In genomic region chr9:88858566-88859492, GRCm38 (mm10) we compare ENCODE assay signal across 8 mouse cellular contexts. TPM values are rescaled to one million over a fixed set of nuclear protein-coding genes. Genes with fewer than 3 reads are reported as not detected.
DNase-seq lines count a peak whose midpoint lies in the region; ATAC-seq and TF ChIP-seq lines count a peak whose summit lies in the region.
"Not testable (repeated sequence)": the region's sequence is repeated elsewhere in the genome, so short reads cannot be mapped to it uniquely, and the experiment has no call there.

No protein-coding gene starts in this region.

- peak; percentile 99 for ATAC-seq in kidney, embryonic 14.5 days (ENCODE audit: low FRiP score, low TSS enrichment)
- ATAC-seq in limb, embryonic 14.5 days (ENCODE audit: low FRiP score, low read depth): peak; percentile 98
- ATAC-seq in midbrain, embryonic 16.5 days: peak; percentile 99

- peak overlapping the region; percentile 58; the same call in 1 of the 2 replicates for H3K27ac ChIP-seq in embryonic fibroblast, embryonic 13.5 days (ENCODE audit: insufficient read depth, low read length)
- H3K27ac ChIP-seq in heart, embryonic 10.5 days: peak overlapping the region; percentile 76
- H3K27ac ChIP-seq in kidney, embryonic 14.5 days (ENCODE audit: low read depth, low read length); limb, embryonic 14.5 days (replicated peaks; ENCODE audit: low read depth, low read length); midbrain, embryonic 16.5 days (ENCODE audit: low read length); spleen, adult 2 months (ENCODE audit: insufficient read depth, low read length): not testable (repeated sequence)

- peak overlapping the region; percentile 45; the same call in 1 of the 2 replicates for H3K9ac ChIP-seq in kidney, embryonic 14.5 days (ENCODE audit: low read depth, low read length)
- peak overlapping the region; percentile 50; the same call in 1 of the 2 replicates for H3K9ac ChIP-seq in limb, embryonic 14.5 days (ENCODE audit: low read depth, low read length, severe bottlenecking)
- peak overlapping the region; percentile 55 for H3K9ac ChIP-seq in midbrain, embryonic 16.5 days (ENCODE audit: low read depth, low read length)

- not testable (repeated sequence) for H3K4me1 ChIP-seq in embryonic fibroblast, embryonic 13.5 days (ENCODE audit: control insufficient read depth, insufficient read depth, low read length); heart, embryonic 10.5 days; kidney, embryonic 14.5 days (ENCODE audit: control insufficient read depth, insufficient read depth, low read length); limb, embryonic 14.5 days (ENCODE audit: control insufficient read depth, insufficient read depth, low read length); midbrain, embryonic 16.5 days (ENCODE audit: control insufficient read depth, insufficient read depth, low read length); spleen, adult 2 months (ENCODE audit: control insufficient read depth, insufficient read depth, insufficient read length)

- H3K4me3 ChIP-seq in C2C12 (ENCODE audit: insufficient read depth, poor library complexity, severe bottlenecking): peak overlapping the region; percentile 34
- peak overlapping the region; percentile 59 for H3K4me3 ChIP-seq in embryonic fibroblast, embryonic 13.5 days (ENCODE audit: insufficient read depth, low read length)
- peak overlapping the region; percentile 50 for H3K4me3 ChIP-seq in heart, embryonic 10.5 days
- peak overlapping the region; percentile 37 for H3K4me3 ChIP-seq in kidney, embryonic 14.5 days (ENCODE audit: low read length)
- peak overlapping the region; percentile 38 for H3K4me3 ChIP-seq in limb, embryonic 14.5 days (replicated peaks; ENCODE audit: low read length)
- H3K4me3 ChIP-seq in midbrain, embryonic 16.5 days (ENCODE audit: low read depth, low read length): peak overlapping the region; percentile 47
- peak overlapping the region; percentile 57 for H3K4me3 ChIP-seq in spleen, adult 2 months (ENCODE audit: extremely low read depth, insufficient read depth, insufficient read length)

- peak; percentile 87 for DNase-seq in brain, adult 2 months (ENCODE audit: low read depth, low spot score)
- DNase-seq in heart, embryonic 10.5 days (ENCODE audit: low spot score): peak; percentile 92
- peak; percentile 87 for DNase-seq in limb, embryonic 14.5 days (ENCODE audit: low spot score)
- peak; percentile 8 to 30 for DNase-seq in spleen, adult 2 months (ENCODE audit: low read depth in 1 of 2, low spot score in 2 of 2)

- H3K27me3 ChIP-seq in C2C12 (ENCODE audit: control insufficient read depth, insufficient read depth, insufficient read length); heart, embryonic 10.5 days (ENCODE audit: insufficient read depth, poor library complexity, severe bottlenecking); kidney, embryonic 14.5 days (ENCODE audit: control insufficient read depth, insufficient read depth, low read length); limb, embryonic 14.5 days (ENCODE audit: control insufficient read depth, insufficient read depth, low read length); midbrain, embryonic 16.5 days (ENCODE audit: control insufficient read depth, insufficient read depth, low read depth, low read length); spleen, adult 2 months (ENCODE audit: control insufficient read depth, insufficient read depth, low read length): not testable (repeated sequence)

- H3K9me3 ChIP-seq in heart, embryonic 10.5 days; kidney, embryonic 14.5 days (ENCODE audit: control insufficient read depth, low read length); limb, embryonic 14.5 days (ENCODE audit: control insufficient read depth, low read length); midbrain, embryonic 16.5 days (replicated peaks; ENCODE audit: control insufficient read depth, low read length, poor library complexity, severe bottlenecking): not testable (repeated sequence)

- H3K79me3 ChIP-seq in C2C12 (ENCODE audit: low read depth): not testable (repeated sequence)

- not testable (repeated sequence) for TF ChIP-seq CTCF in C2C12 (IDR thresholded peaks at IDR 0.05; ENCODE audit: control insufficient read depth, insufficient read depth, insufficient read length); embryonic fibroblast, embryonic 13.5 days (IDR thresholded peaks at IDR 0.05; ENCODE audit: borderline replicate concordance, insufficient read depth, low read length); spleen, adult 2 months (IDR thresholded peaks at IDR 0.05; ENCODE audit: extremely low read depth, insufficient read depth, insufficient read length, insufficient replicate concordance)

- peak overlapping the region; percentile 43 for H3K4me2 ChIP-seq in kidney, embryonic 14.5 days (replicated peaks; ENCODE audit: low read depth, low read length)
- H3K4me2 ChIP-seq in limb, embryonic 14.5 days (replicated peaks; ENCODE audit: low read depth, low read length, severe bottlenecking): peak overlapping the region; percentile 57
- peak overlapping the region; percentile 75 for H3K4me2 ChIP-seq in midbrain, embryonic 16.5 days (ENCODE audit: low read length)

- H3ac ChIP-seq in C2C12 (ENCODE audit: control insufficient read depth, insufficient read length, low read depth): not testable (repeated sequence)

- H3K36me3 ChIP-seq in C2C12 (ENCODE audit: control insufficient read depth, insufficient read depth); heart, embryonic 10.5 days; kidney, embryonic 14.5 days (ENCODE audit: control insufficient read depth, insufficient read depth, low read length); limb, embryonic 14.5 days (ENCODE audit: control insufficient read depth, insufficient read depth, low read length); midbrain, embryonic 16.5 days (ENCODE audit: control insufficient read depth, insufficient read depth, low read length); spleen, adult 2 months (ENCODE audit: control insufficient read depth, insufficient read depth, low read length): not testable (repeated sequence)

- not testable (repeated sequence) for H3K79me2 ChIP-seq in C2C12 (ENCODE audit: control insufficient read depth, insufficient read depth)

- WGBS in heart, embryonic 10.5 days: 2% methylated on average over 49 of the region's 52 CpGs
- 1% methylated on average over 47 of the region's 52 CpGs for WGBS in kidney, embryonic 14.5 days
- WGBS in limb, embryonic 14.5 days: 3% methylated on average over 41 of the region's 52 CpGs
- 2% methylated on average over 47 of the region's 52 CpGs for WGBS in midbrain, embryonic 16.5 days
- WGBS in spleen, adult 2 months: 2% methylated on average over 52 of the region's 52 CpGs

- peak; percentile 58 for TF ChIP-seq POLR2A in embryonic fibroblast, embryonic 13.5 days (IDR thresholded peaks at IDR 0.05; ENCODE audit: low read depth, low read length)
- not testable (repeated sequence) for TF ChIP-seq POLR2A in limb, embryonic 14.5 days (IDR thresholded peaks at IDR 0.05; ENCODE audit: borderline replicate concordance, extremely low read depth, insufficient read depth, insufficient read length); spleen, adult 2 months (IDR thresholded peaks at IDR 0.05; ENCODE audit: low read depth, low read length)

TF ChIP-seq in C2C12, 6 proteins besides CTCF, POLR2A, EP300 and RAD21:
- peak; percentile 33 for TF ChIP-seq USF1 (IDR thresholded peaks at IDR 0.05; ENCODE audit: low read depth)
- peak; percentile 76 for TF ChIP-seq MAX (IDR thresholded peaks at IDR 0.05)

RNA-seq across cellular contexts. Expression of gene Trim43c, which starts 19.9 kb away (rescaled TPM):
- polyA plus RNA-seq in C2C12 (2012; fragmentation: generic; extraction: Trizol): 0.07 TPM
- not detected in 2 replicates for polyA plus RNA-seq in embryonic fibroblast, embryonic 13.5 days (2011; ENCODE audit: insufficient read length, low read depth, missing spikeins)
- 0.14 and 0.28 TPM in 2 replicates for polyA plus RNA-seq in heart, embryonic 10.5 days (2016; fragmentation: Nextera tagmentation; extraction: Ambion mirVana)
- not detected in 2 replicates for polyA plus RNA-seq in kidney, embryonic 14.5 days (2014; fragmentation: Nextera tagmentation; extraction: Ambion mirVana)
- 0.03 TPM in 1 of 2 replicates, not detected in the other for polyA plus RNA-seq in limb, embryonic 14.5 days (2012; rRNA removed)
- polyA plus RNA-seq in limb, embryonic 14.5 days (2014; fragmentation: Nextera tagmentation; extraction: Ambion mirVana): 0.21 TPM in 1 of 2 replicates, not detected in the other
- not detected in 2 replicates for polyA plus RNA-seq in midbrain, embryonic 16.5 days (2015; fragmentation: Nextera tagmentation; extraction: Ambion mirVana)
- not detected in 2 replicates for polyA plus RNA-seq in spleen, adult 2 months (2012; rRNA removed)

Comparison
In these comparisons a context has a peak if more than half of its experiments do, and no peak if none do; other contexts are left out.
1. DNase-seq: peak in every context shown above with its lines; median percentile 92 in heart, embryonic 10.5 days; 87 in brain, adult 2 months; 87 in limb, embryonic 14.5 days; 19 in spleen, adult 2 months.